10 mouse cellular contexts compared by ENCODE assay signal in the genomic region with DNA sequence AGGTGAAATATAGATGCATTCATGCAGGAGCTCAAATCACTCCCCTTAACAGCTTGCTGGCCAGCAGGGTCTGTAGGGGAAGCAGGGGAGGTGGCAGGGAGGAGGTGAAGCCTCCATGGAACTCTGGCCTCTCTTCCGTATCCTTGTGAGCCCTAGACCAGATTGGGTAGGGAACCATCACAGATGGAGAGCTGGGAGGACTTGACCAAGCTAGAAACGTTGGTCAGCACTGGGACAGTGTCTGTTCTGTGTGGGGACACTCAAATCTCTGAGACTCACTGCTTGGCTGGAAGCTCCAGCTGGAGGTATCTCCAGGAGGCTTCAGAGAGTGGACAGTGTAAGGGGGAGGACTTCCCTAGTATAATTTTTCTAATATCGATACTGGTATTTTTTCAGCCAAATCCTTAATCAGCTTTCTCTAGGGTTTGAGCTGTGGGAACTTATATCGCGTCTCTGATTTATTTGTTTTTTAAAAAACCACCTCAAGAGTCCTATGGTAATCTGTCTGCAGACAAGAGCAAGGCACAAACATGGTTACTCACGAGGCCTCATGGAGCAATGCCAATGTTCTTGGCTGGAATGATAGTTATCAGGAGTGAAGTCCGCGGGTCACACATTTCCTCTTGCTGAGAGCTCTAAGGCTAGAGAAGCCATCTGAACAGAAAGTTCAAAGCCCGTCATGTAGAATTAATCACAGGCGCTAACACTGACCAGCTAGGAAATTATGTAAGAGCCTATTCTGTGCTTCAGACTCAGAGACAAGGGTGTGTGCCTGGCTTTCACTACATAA. TPM values are rescaled to one million over a fixed set of nuclear protein-coding genes. Genes with fewer than 3 reads are reported as not detected.
DNase-seq lines count a peak whose midpoint lies in the region; ATAC-seq lines count a peak whose summit lies in the region.
"Had no signal": no experiment of that assay in that cellular context is flagged by ENCODE, and none has a peak within 500 bp of the region (broad histone marks: within the 10 kb centered on the region; RNA-seq: fewer than 3 reads in every experiment).

No protein-coding gene starts in this region.

- H3K4me1 ChIP-seq in forebrain, embryonic 12.5 days: peaks cover 12% of the 10 kb centered on the region
- H3K4me1 ChIP-seq in forebrain, embryonic 10.5 days: peaks cover 15% of the 10 kb centered on the region
- H3K4me1 ChIP-seq in limb, embryonic 11.5 days (ENCODE audit: control insufficient read depth, insufficient read depth, low read length): no peaks in the 10 kb centered on the region
- H3K4me1 ChIP-seq in limb, embryonic 10.5 days: peaks cover 13% of the 10 kb centered on the region
- H3K4me1 ChIP-seq in embryonic facial prominence, embryonic 10.5 days: peaks cover 13% of the 10 kb centered on the region
- no peaks in the 10 kb centered on the region for H3K4me1 ChIP-seq in neural tube, embryonic 14.5 days (ENCODE audit: control insufficient read depth, insufficient read depth, low read length)

- H3K4me2 ChIP-seq in forebrain, embryonic 12.5 days: peak overlapping the region; percentile 72
- H3K4me2 ChIP-seq in limb, embryonic 11.5 days (ENCODE audit: low read depth, severe bottlenecking): peak overlapping the region; percentile 60; the same call in 1 of the 2 replicates
- H3K4me2 ChIP-seq in neural tube, embryonic 14.5 days (ENCODE audit: low read depth, low read length): peak overlapping the region; percentile 78; the same call in 1 of the 2 replicates

- no peaks in the 10 kb centered on the region for H3K9me3 ChIP-seq in forebrain, embryonic 12.5 days
- no peaks in the 10 kb centered on the region for H3K9me3 ChIP-seq in forebrain, embryonic 10.5 days
- no peaks in the 10 kb centered on the region for H3K9me3 ChIP-seq in limb, embryonic 11.5 days (ENCODE audit: control insufficient read depth, low read length)
- no peaks in the 10 kb centered on the region for H3K9me3 ChIP-seq in limb, embryonic 10.5 days (replicated peaks)
- H3K9me3 ChIP-seq in embryonic facial prominence, embryonic 10.5 days: no peaks in the 10 kb centered on the region
- no peaks in the 10 kb centered on the region for H3K9me3 ChIP-seq in neural tube, embryonic 14.5 days (ENCODE audit: control insufficient read depth, low read length)

- H3K27me3 ChIP-seq in forebrain, embryonic 12.5 days: peaks cover 9% of the 10 kb centered on the region
- peaks cover 20% of the 10 kb centered on the region for H3K27me3 ChIP-seq in forebrain, embryonic 10.5 days (ENCODE audit: poor library complexity, severe bottlenecking)
- H3K27me3 ChIP-seq in limb, embryonic 11.5 days (ENCODE audit: control insufficient read depth, insufficient read depth, low read length): no peaks in the 10 kb centered on the region
- H3K27me3 ChIP-seq in limb, embryonic 10.5 days (ENCODE audit: low read depth, poor library complexity, severe bottlenecking): peaks cover 13% of the 10 kb centered on the region; the same call in 1 of the 2 replicates
- peaks cover 21% of the 10 kb centered on the region for H3K27me3 ChIP-seq in embryonic facial prominence, embryonic 10.5 days (replicated peaks; ENCODE audit: low read depth, poor library complexity, severe bottlenecking)
- 0 out of 2 replicates have a peak, but pooled peaks cover 2% of the 10 kb centered on the region for H3K27me3 ChIP-seq in neural tube, embryonic 14.5 days (ENCODE audit: control insufficient read depth, insufficient read depth, low read length)

- no peaks in the 10 kb centered on the region for H3K36me3 ChIP-seq in forebrain, embryonic 12.5 days (replicated peaks)
- H3K36me3 ChIP-seq in forebrain, embryonic 10.5 days (replicated peaks): no peaks in the 10 kb centered on the region
- no peaks in the 10 kb centered on the region for H3K36me3 ChIP-seq in limb, embryonic 11.5 days (ENCODE audit: control insufficient read depth, insufficient read depth, low read length)
- no peaks in the 10 kb centered on the region for H3K36me3 ChIP-seq in limb, embryonic 10.5 days
- H3K36me3 ChIP-seq in embryonic facial prominence, embryonic 10.5 days (replicated peaks): no peaks in the 10 kb centered on the region
- H3K36me3 ChIP-seq in neural tube, embryonic 14.5 days (ENCODE audit: control insufficient read depth, insufficient read depth, low read length): no peaks in the 10 kb centered on the region

- ATAC-seq in forebrain, embryonic 12.5 days (ENCODE audit: low FRiP score): no peak
- no peak for ATAC-seq in limb, embryonic 11.5 days (ENCODE audit: insufficient number of reproducible peaks, low FRiP score, low TSS enrichment, low read depth)
- no peak for ATAC-seq in neural tube, embryonic 14.5 days (ENCODE audit: low read depth)
- ATAC-seq in granulocyte monocyte progenitor cell, adult 5-6 weeks (replicated peaks; ENCODE audit: poor library complexity, severe bottlenecking): no peak

- DNase-seq in forebrain, embryonic 10.5 days (ENCODE audit: extremely low spot score, low spot score): no peak
- DNase-seq in limb, embryonic 11.5 days (ENCODE audit: low spot score): no peak
- DNase-seq in limb, embryonic 10.5 days (ENCODE audit: low spot score): no peak
- DNase-seq in embryonic facial prominence, embryonic 10.5 days (ENCODE audit: low spot score): no peak
- no peak for DNase-seq in right cerebral cortex, adult 18-20 months
- DNase-seq: gastrocnemius, postnatal 36 days; lung, adult 2 months had no signal

- no peak overlapping the region for H3K27ac ChIP-seq in forebrain, embryonic 12.5 days
- no peak overlapping the region for H3K27ac ChIP-seq in forebrain, embryonic 10.5 days
- no peak overlapping the region for H3K27ac ChIP-seq in limb, embryonic 11.5 days (replicated peaks; ENCODE audit: low read depth, low read length)
- H3K27ac ChIP-seq in limb, embryonic 10.5 days: no peak overlapping the region
- H3K27ac ChIP-seq in embryonic facial prominence, embryonic 10.5 days (replicated peaks): no peak overlapping the region
- H3K27ac ChIP-seq in neural tube, embryonic 14.5 days (ENCODE audit: low read depth, low read length): no peak overlapping the region

- no peak overlapping the region for H3K4me3 ChIP-seq in forebrain, embryonic 12.5 days (replicated peaks)
- H3K4me3 ChIP-seq in forebrain, embryonic 10.5 days: no peak overlapping the region
- no peak overlapping the region for H3K4me3 ChIP-seq in limb, embryonic 11.5 days (ENCODE audit: low read depth, low read length)
- no peak overlapping the region for H3K4me3 ChIP-seq in limb, embryonic 10.5 days
- H3K4me3 ChIP-seq in embryonic facial prominence, embryonic 10.5 days: peak overlapping the region; percentile 57; the same call in 1 of the 2 replicates
- no peak overlapping the region for H3K4me3 ChIP-seq in neural tube, embryonic 14.5 days (ENCODE audit: low read depth, low read length)

- no peak overlapping the region for H3K9ac ChIP-seq in forebrain, embryonic 12.5 days
- no peak overlapping the region for H3K9ac ChIP-seq in limb, embryonic 11.5 days (ENCODE audit: low read length)
- no peak overlapping the region for H3K9ac ChIP-seq in neural tube, embryonic 14.5 days (replicated peaks; ENCODE audit: low read depth, low read length)

- 84% methylated on average over 10 of the region's 10 CpGs for WGBS in forebrain, embryonic 12.5 days
- 79% methylated on average over 10 of the region's 10 CpGs for WGBS in forebrain, embryonic 10.5 days
- WGBS in limb, embryonic 11.5 days: 77% methylated on average over 10 of the region's 10 CpGs
- 81% methylated on average over 10 of the region's 10 CpGs for WGBS in limb, embryonic 10.5 days
- 79% methylated on average over 10 of the region's 10 CpGs for WGBS in embryonic facial prominence, embryonic 10.5 days
- WGBS in neural tube, embryonic 14.5 days: 82% methylated on average over 10 of the region's 10 CpGs

RNA-seq across cellular contexts. Expression of a gene that starts 1.0 kb away (rescaled TPM):
- polyA plus RNA-seq in forebrain, embryonic 12.5 days (2016; fragmentation: Nextera tagmentation; extraction: Ambion mirVana): 10.5 and 11.6 TPM in 2 replicates
- polyA plus RNA-seq in forebrain, embryonic 10.5 days (2016; fragmentation: Nextera tagmentation; extraction: Ambion mirVana): 1.4 and 2.5 TPM in 2 replicates
- 3.3 and 3.5 TPM in 2 replicates for polyA plus RNA-seq in limb, embryonic 11.5 days (2014; fragmentation: Nextera tagmentation; extraction: Ambion mirVana)
- 0.65 and 1.7 TPM in 2 replicates for polyA plus RNA-seq in limb, embryonic 10.5 days (2016; fragmentation: Nextera tagmentation; extraction: Ambion mirVana)
- 3.7 TPM in 2 replicates for polyA plus RNA-seq in embryonic facial prominence, embryonic 10.5 days (2016; fragmentation: Nextera tagmentation; extraction: Ambion mirVana)
- polyA plus RNA-seq in neural tube, embryonic 14.5 days (2014; fragmentation: Nextera tagmentation; extraction: Ambion mirVana): 50.6 and 62.4 TPM in 2 replicates
- not detected in 2 replicates for total RNA-seq in granulocyte monocyte progenitor cell, adult 5-6 weeks (2014; fragmentation: Nextera tagmentation)
- not detected in 2 replicates for total RNA-seq in granulocyte monocyte progenitor cell, adult 5-6 weeks (2017)
- total RNA-seq: gastrocnemius, postnatal 36 days had no signal
- polyA plus RNA-seq: lung, adult 2 months had no signal
